Mouse (Mus musculus) forebrain, embryonic 14.5 days (tissue): ENCODE measurements around the gene Adprhl2. TPM values are rescaled to one million over a fixed set of nuclear protein-coding genes. Genes with fewer than 3 reads are reported as not detected.

Source experiments
- ATAC-seq: fragments of 200-750 bp; cut with Nextera tagmentation; 2 replicates; pipeline ENCODE4 v1.8.0; 2017; ENCODE audit warnings: mild to moderate bottlenecking, moderate library complexity
- DNase-seq: peaks from one replicate; pipeline ENCODE4 v3.0.0-alpha.2; 2015; ENCODE audit warnings: low spot score
- H3K27ac ChIP-seq: fragments of 300-500 bp; sonication (generic); 2 replicates; pipeline ENCODE4 v1.5.1; 2014; ENCODE audit warnings: low read depth, mild to moderate bottlenecking, control low read depth, low read length, moderate library complexity
- H3K27me3 ChIP-seq: fragments of 300-500 bp; sonication (generic); replicated peaks from 2 replicates; pipeline ENCODE4 v1.6.1; 2014; ENCODE audit warnings: low read length, control low read depth, mixed read lengths; ENCODE audit not compliant: control insufficient read depth, insufficient read depth
- H3K36me3 ChIP-seq: fragments of 300-500 bp; sonication (generic); 2 replicates; pipeline ENCODE4 v1.6.1; 2014; ENCODE audit warnings: low read length, control low read depth; ENCODE audit not compliant: control insufficient read depth, insufficient read depth
- H3K4me1 ChIP-seq: fragments of 300-500 bp; sonication (generic); 2 replicates; pipeline ENCODE4 v1.6.1; 2014; ENCODE audit warnings: antibody characterized with exemption, low read length, control low read depth; ENCODE audit not compliant: control insufficient read depth, insufficient read depth
- H3K4me2 ChIP-seq: fragments of 300-500 bp; sonication (generic); 2 replicates; pipeline ENCODE4 v1.6.1; 2014; ENCODE audit warnings: mild to moderate bottlenecking, control low read depth, low read length
- H3K4me3 ChIP-seq: fragments of 300-500 bp; sonication (generic); 2 replicates; pipeline ENCODE4 v1.5.1; 2014; ENCODE audit warnings: low read depth, low read length, control low read depth
- H3K9ac ChIP-seq: fragments of 300-500 bp; sonication (generic); 2 replicates; pipeline ENCODE4 v1.6.1; 2014; ENCODE audit warnings: mild to moderate bottlenecking, low read length, control low read depth, moderate library complexity
- H3K9me3 ChIP-seq: fragments of 300-500 bp; sonication (generic); replicated peaks from 2 replicates; pipeline ENCODE4 v1.6.1; 2016; ENCODE audit warnings: low read length, control low read depth, mixed read lengths; ENCODE audit not compliant: control insufficient read depth
- WGBS: fragments of 180-500 bp; shearing (Covaris S2); extraction: QIAGEN DNeasy Blood & Tissue Kit; methylation state at CpG from one replicate; pipeline ENCODE4 v1.1.7; 2014; 5-methylcytosine and 5-hydroxymethylcytosine counted together
- polyA plus RNA-seq: library from polyadenylated mRNA; unstranded; fragments of >200 nt; fragmentation: Nextera tagmentation; extraction: Ambion mirVana; gene quantifications from 2 replicates; pipeline ENCODE4 v1.2.1, GENCODE M21; 2014

Adprhl2 gene
- polyA plus RNA-seq, 1 experiment from 2014 or later, result 53.9 TPM

DNA sequence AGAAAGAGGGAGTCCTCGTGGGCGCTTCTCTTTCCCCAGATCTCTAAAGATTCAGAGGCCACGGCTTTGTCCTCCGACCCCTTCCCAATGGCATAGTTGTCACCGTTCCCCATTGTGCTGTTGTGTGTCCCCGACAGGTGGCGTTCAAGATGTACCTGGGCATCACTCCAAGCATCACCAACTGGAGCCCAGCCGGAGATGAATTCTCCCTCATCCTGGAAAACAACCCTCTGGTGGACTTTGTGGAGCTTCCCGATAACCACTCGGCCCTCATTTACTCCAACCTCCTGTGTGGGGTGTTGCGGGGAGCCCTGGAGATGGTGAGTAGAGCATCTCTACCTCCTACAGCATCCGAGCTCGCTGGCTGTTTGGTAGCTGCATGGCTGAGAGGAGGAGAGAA lies 47.8 kb downstream of the Adprhl2 start:
- Histone ChIP-seq H3K27ac (no peak overlapping the region), H3K9me3 (no peaks in the 10 kb centered on the region), H3K36me3 (peaks cover 31% of the 10 kb centered on the region), H3K4me2 (no peak overlapping the region), H3K4me1 (no peaks in the 10 kb centered on the region), H3K4me3 (no peak overlapping the region), H3K27me3 (no peaks in the 10 kb centered on the region), H3K9ac (no peak overlapping the region)
- WGBS, result 63% methylated on average over 13 of the region's 13 CpGs
- DNase-seq (no peak), ATAC-seq (no peak)

- no peak for ATAC-seq
- no peaks in the 10 kb centered on the region for H3K9me3 ChIP-seq
- peaks cover 19% of the 10 kb centered on the region for H3K36me3 ChIP-seq
- H3K27me3 ChIP-seq, result no peaks in the 10 kb centered on the region
- H3K27ac ChIP-seq, result no peak overlapping the region
- H3K4me3 ChIP-seq, result no peak overlapping the region
- 81% methylated on average over 3 of the region's 3 CpGs for WGBS
- no peaks in the 10 kb centered on the region for H3K4me1 ChIP-seq
- DNase-seq, result no peak
- H3K9ac ChIP-seq, result no peak overlapping the region
- H3K4me2 ChIP-seq, result no peak overlapping the region
Measured at GRCm38 (mm10) chr4:126269292-126269691, 52.2 kb downstream of the Adprhl2 start.

Other genes starting within 250 kb of the Adprhl2 start
- 63.1 and 76.6 TPM in 2 replicates for gene Lsm10, start 225.1 kb downstream of the Adprhl2 start, polyA plus RNA-seq
- gene Stk40, start 217.7 kb downstream of the Adprhl2 start, polyA plus RNA-seq, result 22.2 and 25.1 TPM in 2 replicates
- 13.4 and 14.2 TPM in 2 replicates for gene Eva1b, start 174.0 kb downstream of the Adprhl2 start, polyA plus RNA-seq
- gene Sh3d21, start 158.2 kb downstream of the Adprhl2 start, polyA plus RNA-seq, result 1.1 TPM in 2 replicates
- gene Thrap3, start 118.9 kb downstream of the Adprhl2 start, polyA plus RNA-seq, result 128 and 152 TPM in 2 replicates
- 54.8 and 67.8 TPM in 2 replicates for gene Map7d1, start 65.4 kb downstream of the Adprhl2 start, polyA plus RNA-seq
- gene Trappc3, start 59.4 kb downstream of the Adprhl2 start, polyA plus RNA-seq, result 36.9 and 39.3 TPM in 2 replicates
- gene Col8a2, start 34.9 kb downstream of the Adprhl2 start, polyA plus RNA-seq, result 1.2 and 2.9 TPM in 2 replicates
- 9.4 and 11.1 TPM in 2 replicates for gene Tekt2, start 4.0 kb upstream of the Adprhl2 start, polyA plus RNA-seq
- 7.7 and 13.4 TPM in 2 replicates for gene Ago3, start 107.9 kb upstream of the Adprhl2 start, polyA plus RNA-seq
- gene Ago1, start 146.9 kb upstream of the Adprhl2 start, polyA plus RNA-seq, result 19.0 and 22.1 TPM in 2 replicates
- gene Ago4, start 211.8 kb upstream of the Adprhl2 start, polyA plus RNA-seq, result 5.7 and 6.4 TPM in 2 replicates
- 17.6 and 20.1 TPM in 2 replicates for gene Clspn, start 235.2 kb upstream of the Adprhl2 start, polyA plus RNA-seq